Mouse (Mus musculus): Measurements from ENCODE around the gene Spg11. TPM values are rescaled to one million over a fixed set of nuclear protein-coding genes. Genes with fewer than 3 reads are reported as not detected.

The Spg11 gene
- polyA plus RNA-seq, 1 experiment, result 6.3 TPM

- WGBS, result 14% methylated on average over 3 of the region's 3 CpGs
- Histone ChIP-seq H3K4me1 (ENCODE audit: control insufficient read depth, insufficient read depth, low read length) (peaks cover 6% of the 10 kb centered on the region; the same call in 1 of the 2 replicates), H3K4me3 (replicated peaks; ENCODE audit: control insufficient read depth, low read depth, low read length) (peak overlapping the region; percentile 86), H3K27ac (ENCODE audit: control insufficient read depth, insufficient read depth, low read depth, low read length, poor library complexity) (no peak overlapping the region)
- no peak for TF ChIP-seq POLR2A (IDR thresholded peaks at IDR 0.05; ENCODE audit: borderline replicate concordance, control insufficient read depth, low read depth, low read length)
Measured at GRCm38 (mm10) chr2:122149716-122150115, 31.5 kb upstream of the Spg11 start.

- peak overlapping the region; percentile 86 for H3K4me3 ChIP-seq (replicated peaks; ENCODE audit: control insufficient read depth, low read depth, low read length)
- H3K4me1 ChIP-seq (ENCODE audit: control insufficient read depth, insufficient read depth, low read length), result peaks cover 6% of the 10 kb centered on the region; the same call in 1 of the 2 replicates
- no peak overlapping the region for H3K27ac ChIP-seq (ENCODE audit: control insufficient read depth, insufficient read depth, low read depth, low read length, poor library complexity)
- WGBS, result 6% methylated on average over 6 of the region's 6 CpGs
- TF ChIP-seq CTCF (IDR thresholded peaks at IDR 0.05; ENCODE audit: control insufficient read depth, insufficient read depth, low read length) (no peak), POLR2A (IDR thresholded peaks at IDR 0.05; ENCODE audit: borderline replicate concordance, control insufficient read depth, low read depth, low read length) (no peak)
Measured at GRCm38 (mm10) chr2:122149316-122149715, 31.1 kb upstream of the Spg11 start.

DNA sequence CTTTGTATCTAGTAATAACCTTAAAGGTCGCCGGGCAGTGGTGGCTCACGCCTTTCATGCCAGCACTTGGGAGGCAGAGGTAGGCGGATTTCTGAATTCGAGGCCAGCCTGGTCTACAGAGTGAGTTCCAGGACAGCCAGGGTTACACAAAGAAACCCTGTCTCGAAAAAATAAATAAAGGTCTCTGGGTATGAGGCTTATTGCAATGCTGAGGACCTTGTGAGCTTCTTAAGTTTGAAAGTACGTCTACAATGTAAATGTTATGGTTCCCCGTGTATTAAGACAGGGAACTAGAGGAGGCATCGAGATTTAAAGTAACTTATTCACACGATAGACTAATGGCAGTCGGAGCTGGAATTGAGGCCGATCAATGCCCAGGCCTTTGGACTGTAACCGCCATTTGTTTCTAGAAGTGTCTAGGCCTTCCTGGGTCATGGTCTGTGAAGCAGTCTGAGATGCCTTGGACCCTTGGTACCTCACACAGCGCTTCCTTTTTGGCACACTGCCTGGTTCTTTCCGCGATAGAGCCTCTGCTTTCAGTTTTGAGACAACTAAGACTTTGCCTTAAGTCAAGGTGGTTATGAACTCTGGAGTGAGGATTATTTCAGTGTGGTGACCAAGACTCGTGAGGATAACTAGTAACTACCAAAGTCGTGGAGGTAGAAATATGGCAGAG is 30.2 kb upstream of the Spg11 start:
- no peak for TF ChIP-seq POLR2A (IDR thresholded peaks at IDR 0.05; ENCODE audit: borderline replicate concordance, control insufficient read depth, low read depth, low read length)
- no peak for TF ChIP-seq CTCF (IDR thresholded peaks at IDR 0.05; ENCODE audit: control insufficient read depth, insufficient read depth, low read length)
- H3K27ac ChIP-seq (ENCODE audit: control insufficient read depth, insufficient read depth, low read depth, low read length, poor library complexity), result peak overlapping the region; percentile 96
- peak overlapping the region; percentile 86 for H3K4me3 ChIP-seq (replicated peaks; ENCODE audit: control insufficient read depth, low read depth, low read length)
- peaks cover 6% of the 10 kb centered on the region; the same call in 1 of the 2 replicates for H3K4me1 ChIP-seq (ENCODE audit: control insufficient read depth, insufficient read depth, low read length)
- 1% methylated on average over 18 of the region's 18 CpGs for WGBS

GRCm38 (mm10) chr2:122147508-122148241 is 29.5 kb upstream of the Spg11 start, which contains the start of gene B2m:
Gene B2m (plus strand): TSS chr2:122147686.
- peak within 1 kb of the TSS; percentile 96 for H3K27ac ChIP-seq (ENCODE audit: control insufficient read depth, insufficient read depth, low read depth, low read length, poor library complexity)
- peaks cover 6% of the 10 kb centered on the region; the same call in 1 of the 2 replicates for H3K4me1 ChIP-seq (ENCODE audit: control insufficient read depth, insufficient read depth, low read length)
- H3K4me3 ChIP-seq (replicated peaks; ENCODE audit: control insufficient read depth, low read depth, low read length), result peak within 1 kb of the TSS; percentile 86
- no peak for TF ChIP-seq CTCF (IDR thresholded peaks at IDR 0.05; ENCODE audit: control insufficient read depth, insufficient read depth, low read length)
- peak; percentile 100 for TF ChIP-seq POLR2A (IDR thresholded peaks at IDR 0.05; ENCODE audit: borderline replicate concordance, control insufficient read depth, low read depth, low read length)
- WGBS, result under 1% methylated on average over 40 of the region's 40 CpGs

DNA sequence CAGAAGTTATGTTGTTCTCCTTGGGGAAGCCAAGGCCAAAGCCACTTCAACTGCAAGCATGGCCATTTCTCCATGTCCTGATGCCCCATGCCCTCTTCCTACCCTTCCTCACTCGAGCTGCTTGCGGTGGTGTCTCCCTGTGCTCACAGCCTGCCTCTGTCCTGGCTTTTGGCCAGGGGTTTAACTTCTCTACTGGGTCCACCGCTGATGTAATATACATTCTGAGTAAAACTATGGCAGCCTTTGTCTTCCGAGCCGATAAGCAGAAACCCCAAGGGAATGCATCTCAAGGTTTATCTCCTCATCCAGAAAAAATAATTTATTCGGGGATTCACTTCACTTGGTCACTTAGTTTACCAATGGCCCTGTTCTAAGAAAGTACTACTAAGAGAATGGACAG is 28.5 kb upstream of the Spg11 start:
- 10% methylated on average over 6 of the region's 6 CpGs for WGBS
- Histone ChIP-seq H3K4me3 (replicated peaks; ENCODE audit: control insufficient read depth, low read depth, low read length) (peak overlapping the region; percentile 64), H3K27ac (ENCODE audit: control insufficient read depth, insufficient read depth, low read depth, low read length, poor library complexity) (peak overlapping the region; percentile 90), H3K4me1 (ENCODE audit: control insufficient read depth, insufficient read depth, low read length) (peaks cover 4% of the 10 kb centered on the region; the same call in 1 of the 2 replicates)
- TF ChIP-seq POLR2A (IDR thresholded peaks at IDR 0.05; ENCODE audit: borderline replicate concordance, control insufficient read depth, low read depth, low read length) (0 out of 2 replicates have a peak, but pooled peaks have one; percentile 21), CTCF (IDR thresholded peaks at IDR 0.05; ENCODE audit: control insufficient read depth, insufficient read depth, low read length) (no peak)

- Histone ChIP-seq H3K4me3 (replicated peaks; ENCODE audit: control insufficient read depth, low read depth, low read length) (no peak overlapping the region), H3K4me1 (ENCODE audit: control insufficient read depth, insufficient read depth, low read length) (peaks cover 2% of the 10 kb centered on the region; the same call in 1 of the 2 replicates), H3K27ac (ENCODE audit: control insufficient read depth, insufficient read depth, low read depth, low read length, poor library complexity) (no peak overlapping the region)
- TF ChIP-seq POLR2A (IDR thresholded peaks at IDR 0.05; ENCODE audit: borderline replicate concordance, control insufficient read depth, low read depth, low read length), result no peak
- no peak for TF ChIP-seq CTCF (IDR thresholded peaks at IDR 0.05; ENCODE audit: control insufficient read depth, insufficient read depth, low read length)
- 16% methylated on average over 4 of the region's 4 CpGs for whole genome bisulfite sequencing
Measured at GRCm38 (mm10) chr2:122145756-122146155, 27.6 kb upstream of the Spg11 start.

- Histone ChIP-seq H3K4me3 (replicated peaks; ENCODE audit: control insufficient read depth, low read depth, low read length) (no peak overlapping the region), H3K27ac (ENCODE audit: control insufficient read depth, insufficient read depth, low read depth, low read length, poor library complexity) (peak overlapping the region; percentile 23; the same call in 1 of the 2 replicates), H3K4me1 (ENCODE audit: control insufficient read depth, insufficient read depth, low read length) (peaks cover 2% of the 10 kb centered on the region; the same call in 1 of the 2 replicates)
- 58% methylated on average over 3 of the region's 3 CpGs for WGBS
- TF ChIP-seq CTCF (IDR thresholded peaks at IDR 0.05; ENCODE audit: control insufficient read depth, insufficient read depth, low read length) (no peak), POLR2A (IDR thresholded peaks at IDR 0.05; ENCODE audit: borderline replicate concordance, control insufficient read depth, low read depth, low read length) (no peak)
Measured at GRCm38 (mm10) chr2:122143111-122143510, 24.9 kb upstream of the Spg11 start.

- WGBS, result 79% methylated on average over 5 of the region's 5 CpGs
- Histone ChIP-seq H3K4me3 (replicated peaks; ENCODE audit: control insufficient read depth, low read depth, low read length) (no peak overlapping the region), H3K4me1 (ENCODE audit: control insufficient read depth, insufficient read depth, low read length) (no peaks in the 10 kb centered on the region; the same call in 1 of the 2 replicates), H3K27ac (ENCODE audit: control insufficient read depth, insufficient read depth, low read depth, low read length, poor library complexity) (no peak overlapping the region)
- no peak for TF ChIP-seq POLR2A (IDR thresholded peaks at IDR 0.05; ENCODE audit: borderline replicate concordance, control insufficient read depth, low read depth, low read length)
- TF ChIP-seq CTCF (IDR thresholded peaks at IDR 0.05; ENCODE audit: control insufficient read depth, insufficient read depth, low read length), result no peak
Measured at GRCm38 (mm10) chr2:122141332-122141967, 23.3 kb upstream of the Spg11 start.

Data from bone marrow, adult 2 months (tissue).